Mouse (Mus musculus): ENCODE results near the gene 2310011J03Rik.

DNA sequence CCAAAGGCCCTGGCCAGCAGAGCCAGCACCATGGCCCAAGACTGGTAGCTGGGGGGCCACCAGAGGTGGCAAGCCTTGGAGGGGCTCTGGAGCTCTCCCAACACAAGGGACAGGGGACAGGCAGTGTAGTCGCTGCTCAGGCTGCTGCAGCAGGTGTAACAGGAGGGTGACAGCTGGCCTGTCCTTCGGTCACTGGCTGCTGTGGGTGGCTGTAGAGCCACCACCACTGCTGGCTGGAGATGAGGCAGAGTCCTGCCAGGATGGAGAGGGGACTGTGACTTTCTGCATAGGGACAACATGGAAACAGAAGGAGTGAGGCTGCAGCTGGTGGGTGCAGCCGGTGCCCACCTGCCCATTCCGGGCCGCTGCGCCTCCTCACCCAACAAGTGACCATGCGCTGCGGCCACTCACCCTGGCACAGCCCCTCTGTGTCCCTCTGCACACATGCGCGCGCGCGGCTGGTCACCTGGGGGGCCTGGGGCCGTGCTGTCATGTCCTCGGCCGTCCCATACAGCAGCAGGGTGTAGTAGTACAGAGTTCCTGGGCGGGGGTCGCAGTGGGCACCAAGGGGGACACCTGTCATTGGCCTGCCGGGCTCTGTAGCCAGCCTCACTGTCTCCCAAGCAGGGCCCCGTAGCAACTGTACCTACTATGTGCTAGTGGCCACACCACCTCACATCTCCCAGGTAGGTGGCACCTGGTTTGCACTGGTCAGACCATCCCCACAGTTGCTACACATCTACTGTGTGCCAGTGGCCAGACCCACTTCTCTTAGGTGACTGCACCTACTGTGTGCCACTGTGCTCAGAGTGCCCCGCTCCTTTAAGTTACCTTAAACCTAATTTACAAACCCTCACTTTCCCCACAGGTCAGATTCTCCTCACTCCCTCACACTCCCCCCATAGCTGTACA, 1.6 kb upstream of the 2310011J03Rik start:
- no peak for TF ChIP-seq CTCF (IDR thresholded peaks at IDR 0.05; ENCODE audit: borderline replicate concordance, control insufficient read depth, extremely low read depth, insufficient read depth, low read length, poor library complexity)
- TF ChIP-seq POLR2A (IDR thresholded peaks at IDR 0.05; ENCODE audit: control insufficient read depth, extremely low read depth, insufficient read depth, low read length, poor library complexity): 0 out of 2 replicates have a peak, but pooled peaks have one; percentile 7

Measured in thymus, adult 2 months (tissue).